In genomic region chr1:106875193-106875886, GRCm38 (mm10) we compare ENCODE assay signal across 24 mouse cellular contexts. TPM values are rescaled to one million over a fixed set of nuclear protein-coding genes. Genes with fewer than 3 reads are reported as not detected.
DNase-seq lines count a peak whose midpoint lies in the region; ATAC-seq and TF ChIP-seq lines count a peak whose summit lies in the region.
"Had no signal": no experiment of that assay in that cellular context is flagged by ENCODE, and none has a peak within 500 bp of the region (broad histone marks: within the 10 kb centered on the region; RNA-seq: fewer than 3 reads in every experiment).

No protein-coding gene starts in this region.

- no peak overlapping the region for H3K4me3 ChIP-seq in lung, embryonic 14.5 days (ENCODE audit: low read depth, low read length)
- H3K4me3 ChIP-seq in embryonic facial prominence, embryonic 14.5 days (ENCODE audit: low read depth, low read length) = no peak overlapping the region
- H3K4me3 ChIP-seq: forebrain, embryonic 13.5 days; heart, embryonic 10.5 days; hindbrain, embryonic 15.5 days; liver, embryonic 13.5 days had no signal

- H3K4me2 ChIP-seq in lung, embryonic 14.5 days = no peak overlapping the region
- no peak overlapping the region for H3K4me2 ChIP-seq in embryonic facial prominence, embryonic 14.5 days (ENCODE audit: low read depth, low read length)
- H3K4me2 ChIP-seq: forebrain, embryonic 13.5 days; hindbrain, embryonic 15.5 days; liver, embryonic 13.5 days had no signal

- no peak overlapping the region for H3K9ac ChIP-seq in lung, embryonic 14.5 days
- H3K9ac ChIP-seq in embryonic facial prominence, embryonic 14.5 days (ENCODE audit: low read depth, low read length) = no peak overlapping the region
- H3K9ac ChIP-seq: forebrain, embryonic 13.5 days; hindbrain, embryonic 15.5 days; liver, embryonic 13.5 days had no signal

- H3K27ac ChIP-seq in lung, embryonic 14.5 days (ENCODE audit: low read depth) = no peak overlapping the region
- H3K27ac ChIP-seq in embryonic facial prominence, embryonic 14.5 days (replicated peaks; ENCODE audit: low read depth, low read length) = no peak overlapping the region
- H3K27ac ChIP-seq: forebrain, embryonic 13.5 days; heart, embryonic 10.5 days; hindbrain, embryonic 15.5 days; liver, embryonic 13.5 days had no signal

- no peaks in the 10 kb centered on the region for H3K27me3 ChIP-seq in lung, embryonic 14.5 days (ENCODE audit: insufficient read depth, low read length)
- H3K27me3 ChIP-seq in embryonic facial prominence, embryonic 14.5 days (replicated peaks; ENCODE audit: control insufficient read depth, insufficient read depth, low read length) = no peaks in the 10 kb centered on the region
- H3K27me3 ChIP-seq: forebrain, embryonic 13.5 days; hindbrain, embryonic 15.5 days; liver, embryonic 13.5 days had no signal

- peak; percentile 21 for DNase-seq in gastrocnemius, postnatal 25 days
- no peak for DNase-seq in gastrocnemius, postnatal 10 days
- DNase-seq in lung, embryonic 14.5 days = peak; percentile 24
- no peak for DNase-seq in lung, postnatal 36 days
- DNase-seq in embryonic facial prominence, embryonic 14.5 days (ENCODE audit: low spot score) = peak; percentile 80
- peak; percentile 3 for DNase-seq in lung, postnatal 25 days (ENCODE audit: low spot score)
- DNase-seq in frontal cortex, postnatal 36 days (ENCODE audit: low spot score in 2 of 2) = no peak
- DNase-seq in ovary, postnatal 10 days (ENCODE audit: low spot score) = no peak
- DNase-seq: adrenal gland, postnatal 14 days; cerebellum, adult 18-20 months; heart, postnatal 14 days; kidney, adult 18-20 months; liver, embryonic 13.5 days; midbrain, embryonic 14.5 days; retina, postnatal 1 day; thymus, adult 18-20 months had no signal

- no peak for TF ChIP-seq CTCF in lung, embryonic 14.5 days (IDR thresholded peaks at IDR 0.05; ENCODE audit: low read depth)

- WGBS in lung, embryonic 14.5 days = 73% methylated on average over 5 of the region's 5 CpGs
- 74% methylated on average over 5 of the region's 5 CpGs for WGBS in embryonic facial prominence, embryonic 14.5 days

- ATAC-seq in lung, embryonic 14.5 days (ENCODE audit: insufficient read depth) = peak; percentile 44; the same call in 1 of the 2 replicates
- ATAC-seq in embryonic facial prominence, embryonic 14.5 days (ENCODE audit: low read depth) = peak; percentile 71; the same call in 1 of the 2 replicates
- ATAC-seq: forebrain, embryonic 13.5 days had no signal

- H3K36me3 ChIP-seq in lung, embryonic 14.5 days (ENCODE audit: insufficient read depth) = no peaks in the 10 kb centered on the region
- H3K36me3 ChIP-seq in embryonic facial prominence, embryonic 14.5 days (ENCODE audit: control insufficient read depth, insufficient read depth, low read length) = no peaks in the 10 kb centered on the region
- H3K36me3 ChIP-seq: heart, embryonic 10.5 days; hindbrain, embryonic 15.5 days; liver, embryonic 13.5 days had no signal

- no peaks in the 10 kb centered on the region for H3K9me3 ChIP-seq in lung, embryonic 14.5 days (ENCODE audit: low read depth, low read length)
- no peaks in the 10 kb centered on the region for H3K9me3 ChIP-seq in embryonic facial prominence, embryonic 14.5 days (ENCODE audit: control insufficient read depth, low read length)
- H3K9me3 ChIP-seq: forebrain, embryonic 13.5 days; heart, embryonic 10.5 days; hindbrain, embryonic 15.5 days; liver, embryonic 13.5 days had no signal

- no peaks in the 10 kb centered on the region for H3K4me1 ChIP-seq in lung, embryonic 14.5 days (ENCODE audit: insufficient read depth)
- H3K4me1 ChIP-seq in embryonic facial prominence, embryonic 14.5 days (ENCODE audit: control insufficient read depth, insufficient read depth, low read length) = no peaks in the 10 kb centered on the region
- H3K4me1 ChIP-seq: forebrain, embryonic 13.5 days; heart, embryonic 10.5 days; hindbrain, embryonic 15.5 days; liver, embryonic 13.5 days had no signal

RNA-seq across cellular contexts. Expression of gene Serpinb5, which starts 14.4 kb away (rescaled TPM):
- not detected for total RNA-seq in gastrocnemius, postnatal 25 days (2021)
- total RNA-seq in gastrocnemius, postnatal 10 days (2021) = not detected
- polyA plus RNA-seq in lung, embryonic 14.5 days (2014; fragmentation: Nextera tagmentation; extraction: Ambion mirVana) = 0.09 and 0.18 TPM in 2 replicates
- polyA plus RNA-seq in embryonic facial prominence, embryonic 14.5 days (2014; fragmentation: Nextera tagmentation; extraction: Ambion mirVana) = 21.5 and 33.9 TPM in 2 replicates
- total RNA-seq: adrenal gland, postnatal 14 days; common myeloid progenitor, adult 5-6 weeks; layer of hippocampus, postnatal 25 days; left cerebral cortex, postnatal 36 days; megakaryocyte, adult 5-6 weeks; neutrophil, adult 5-6 weeks had no signal
- polyA plus RNA-seq: forebrain, embryonic 13.5 days; heart, embryonic 10.5 days; midbrain, embryonic 14.5 days had no signal

RNA-seq across cellular contexts. Expression of gene Serpinb12, which starts 58.9 kb away (rescaled TPM):
- not detected for total RNA-seq in gastrocnemius, postnatal 25 days (2021)
- total RNA-seq in gastrocnemius, postnatal 10 days (2021) = under 1 TPM; 0.33 to 0.65 TPM
- 0.64 and 1.6 TPM in 2 replicates for polyA plus RNA-seq in lung, embryonic 14.5 days (2014; fragmentation: Nextera tagmentation; extraction: Ambion mirVana)
- polyA plus RNA-seq in embryonic facial prominence, embryonic 14.5 days (2014; fragmentation: Nextera tagmentation; extraction: Ambion mirVana) = 6.7 and 10.3 TPM in 2 replicates
- total RNA-seq: adrenal gland, postnatal 14 days; common myeloid progenitor, adult 5-6 weeks; heart, postnatal 14 days; left cerebral cortex, postnatal 36 days; megakaryocyte, adult 5-6 weeks; neutrophil, adult 5-6 weeks had no signal
- polyA plus RNA-seq: forebrain, embryonic 13.5 days; heart, embryonic 10.5 days; liver, embryonic 13.5 days; midbrain, embryonic 14.5 days had no signal

Comparison
In these comparisons a context has a peak if more than half of its experiments do, and no peak if none do; other contexts are left out.
1. DNase-seq: peak in gastrocnemius, postnatal 25 days (single experiment), lung, embryonic 14.5 days (single experiment), embryonic facial prominence, embryonic 14.5 days (single experiment) and lung, postnatal 25 days (single experiment); none in gastrocnemius, postnatal 10 days (single experiment), lung, postnatal 36 days (single experiment), frontal cortex, postnatal 36 days (0 of 2) and ovary, postnatal 10 days (single experiment).